Mouse (Mus musculus): ENCODE measurements around the gene Fcgr4.

Gene Fcgr4

DNA sequence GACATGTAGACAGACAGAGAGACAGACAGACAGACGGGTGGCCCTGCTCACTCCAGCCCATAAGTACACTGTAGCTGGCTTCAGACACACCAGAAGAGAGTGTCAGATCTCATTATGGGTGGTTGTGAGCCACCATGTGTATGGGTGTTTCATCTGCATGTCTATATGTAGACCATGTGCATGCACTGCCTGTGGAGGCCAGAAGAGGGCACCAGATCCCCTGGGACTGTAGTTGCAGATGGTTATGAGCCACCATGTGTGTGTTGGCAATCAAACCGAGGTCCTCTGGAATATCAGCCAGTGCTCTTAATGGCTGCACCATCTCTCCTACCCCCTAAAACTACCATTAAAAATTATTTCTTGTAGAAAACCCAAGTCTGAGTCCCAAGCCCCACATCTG lies 11.8 kb upstream of the Fcgr4 start:
- DNase-seq (ENCODE audit: low spot score in 2 of 2) = peak in 1 of 2 experiments; percentile 68

DNA sequence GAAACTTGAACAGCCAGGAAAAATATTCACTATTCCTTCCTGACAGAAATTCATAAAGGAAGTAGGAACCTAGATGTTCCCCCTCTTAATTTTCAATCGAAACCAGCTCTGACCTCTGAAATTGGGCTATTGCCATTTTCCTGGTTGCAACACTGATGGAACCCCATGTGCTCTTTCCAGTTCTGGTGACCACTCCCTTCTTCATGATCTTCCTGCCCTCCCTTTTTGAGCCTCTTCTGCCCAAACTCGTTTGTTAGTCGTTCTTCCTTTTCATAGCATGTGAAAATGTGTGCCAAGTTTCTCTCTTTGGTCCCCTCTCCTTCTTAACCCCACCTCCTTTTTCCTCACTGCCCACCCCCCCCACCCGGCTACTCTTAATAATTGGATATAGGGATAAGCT lies 7.0 kb upstream of the Fcgr4 start:
- DNase-seq (ENCODE audit: low spot score in 2 of 2) = no peak

DNA sequence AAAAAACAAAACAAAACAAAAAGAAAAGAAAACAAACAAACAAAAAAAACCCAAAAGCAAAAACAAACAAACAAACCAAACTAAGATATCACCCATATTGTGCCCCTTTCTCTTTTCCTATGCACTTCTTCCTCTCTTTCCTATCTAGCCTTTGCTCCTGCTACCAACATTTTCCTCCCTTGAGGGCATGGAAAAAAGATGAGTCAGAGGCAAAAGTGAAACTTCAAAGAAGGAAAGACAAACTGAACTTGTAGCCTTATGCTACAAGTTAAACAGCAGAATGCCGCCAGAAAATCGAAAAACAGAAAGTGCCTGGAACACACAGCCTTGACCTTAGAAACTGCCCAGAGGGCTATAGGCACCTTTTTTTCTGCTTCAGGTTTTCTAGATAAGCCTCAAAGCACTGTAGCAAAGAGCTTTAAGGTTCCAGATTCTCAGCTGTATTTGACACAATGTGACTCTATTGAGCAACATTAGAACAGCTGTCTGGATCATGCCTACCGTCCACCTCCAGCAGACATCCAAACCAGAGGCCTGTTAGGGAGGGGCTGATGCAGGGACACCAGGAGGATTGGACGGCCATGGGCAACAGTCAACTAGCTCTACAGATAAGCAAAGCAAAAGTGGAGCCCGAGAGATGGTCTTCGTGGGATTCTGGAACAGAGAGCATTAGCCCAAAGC lies 1.9 kb upstream of the Fcgr4 start:
- no peak for DNase-seq (ENCODE audit: low spot score in 2 of 2)

DNA sequence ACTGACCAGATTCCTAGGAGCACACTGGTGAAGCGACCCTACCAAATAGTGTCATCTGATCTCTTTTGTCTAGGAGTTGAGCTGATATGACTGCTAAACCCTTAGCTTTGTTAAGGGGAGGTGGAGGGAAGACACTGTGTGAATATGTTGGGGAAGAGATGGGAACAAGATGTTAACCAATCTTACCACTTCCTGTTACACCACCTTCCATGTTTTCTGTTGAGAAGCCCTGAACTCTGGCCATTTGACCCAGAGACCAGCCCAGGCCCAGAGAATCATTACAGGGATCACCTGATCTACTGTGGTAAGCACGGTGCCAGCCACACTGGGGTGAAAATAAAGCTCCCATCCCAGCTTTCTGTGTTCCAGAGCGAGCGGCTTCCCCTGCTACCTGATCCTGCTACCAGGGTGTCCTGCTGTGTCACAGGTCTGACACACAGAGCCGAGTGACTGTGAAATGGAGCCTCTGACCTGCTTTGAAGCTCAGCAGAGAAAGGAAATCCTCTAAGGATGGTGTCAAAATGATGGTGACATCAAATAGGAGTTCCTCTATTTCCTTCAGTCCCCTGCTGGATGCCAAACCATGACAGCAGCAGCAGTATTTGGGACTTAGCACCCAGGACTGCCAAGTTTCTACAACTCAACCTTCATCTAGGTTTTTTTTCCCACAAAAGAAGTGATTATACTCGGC lies 1.1 kb upstream of the Fcgr4 start:
- DNase-seq (ENCODE audit: low spot score in 2 of 2) = no peak

- no peak for DNase-seq (ENCODE audit: low spot score in 2 of 2)
Observed at GRCm38 (mm10) chr1:171019311-171019950, 711 bp downstream of the Fcgr4 start.

GRCm38 (mm10) chr1:171031752-171032151 lies 13.0 kb downstream of the Fcgr4 start:
- no peak for DNase-seq (ENCODE audit: low spot score in 2 of 2)

DNA sequence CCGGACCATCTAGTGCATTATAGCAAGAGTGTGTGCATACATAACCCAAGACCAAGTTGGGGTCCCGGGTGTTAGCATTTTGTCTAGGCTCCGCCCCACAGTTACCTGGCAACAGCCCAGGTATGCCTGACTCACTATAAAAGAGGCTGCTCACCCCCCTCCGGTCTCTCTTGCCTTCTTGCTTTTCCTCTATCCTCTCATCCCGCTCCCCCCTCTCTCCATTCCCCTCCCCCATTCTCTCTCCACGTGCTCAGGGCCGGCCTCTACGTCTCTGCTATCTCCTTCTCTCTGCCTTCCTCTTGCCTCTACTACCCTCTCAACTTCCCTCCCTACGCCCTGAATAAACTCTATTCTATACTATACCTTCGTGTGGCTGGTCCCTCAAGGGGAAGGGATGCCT lies 14.0 kb downstream of the Fcgr4 start:
- DNase-seq (ENCODE audit: low spot score in 2 of 2) = no peak

DNA sequence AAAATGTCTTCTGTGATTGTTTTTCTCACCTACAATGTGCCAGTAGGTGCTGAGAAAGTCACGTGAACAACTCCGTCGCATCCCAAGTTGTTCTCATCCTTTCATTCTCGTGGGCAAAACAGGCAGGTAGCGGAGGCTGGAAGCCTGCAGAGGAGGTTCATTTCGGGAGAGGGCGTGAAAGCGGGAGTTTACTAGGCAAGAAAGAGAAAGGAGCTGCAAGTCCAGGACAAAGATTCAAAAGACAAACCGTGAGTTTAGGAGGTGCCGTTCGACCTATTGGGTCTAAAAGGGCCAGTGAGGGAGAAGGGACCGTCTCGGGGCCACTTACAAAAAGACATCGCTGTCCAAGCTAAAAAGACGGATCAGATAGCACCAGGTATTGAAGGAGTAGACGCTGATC lies 14.5 kb downstream of the Fcgr4 start:
- no peak for DNase-seq (ENCODE audit: low spot score in 2 of 2)

- DNase-seq (ENCODE audit: low spot score in 2 of 2) = peak; percentile 81 to 85
Observed at GRCm38 (mm10) chr1:171033756-171034155, 15.0 kb downstream of the Fcgr4 start.

- DNase-seq (ENCODE audit: low spot score in 2 of 2) = no peak
Observed at GRCm38 (mm10) chr1:171034201-171034600, 15.5 kb downstream of the Fcgr4 start.

DNA sequence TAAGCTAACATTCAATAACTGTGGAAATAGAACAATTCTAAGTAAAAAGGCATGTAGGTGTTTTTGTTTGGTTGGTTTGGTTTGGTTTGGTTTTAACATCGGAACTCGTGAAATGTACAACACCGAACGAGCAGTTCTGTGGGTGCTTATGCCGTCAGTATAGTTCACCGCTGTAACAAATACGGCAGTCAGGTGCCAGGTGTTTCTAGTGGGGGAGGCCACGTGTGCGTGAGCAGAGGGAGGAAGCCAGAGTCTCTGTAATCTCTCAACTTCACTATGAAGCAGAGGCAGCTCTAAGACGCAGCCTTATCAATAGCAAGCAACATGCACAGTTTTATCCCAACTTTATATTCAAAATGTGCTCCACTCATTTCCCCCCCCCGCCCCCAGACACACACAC lies 16.9 kb downstream of the Fcgr4 start:
- no peak for DNase-seq (ENCODE audit: low spot score in 2 of 2)

GRCm38 (mm10) chr1:171036550-171037324 lies 18.0 kb downstream of the Fcgr4 start:
- DNase-seq (ENCODE audit: low spot score in 2 of 2) = peak; percentile 78 to 84

DNA sequence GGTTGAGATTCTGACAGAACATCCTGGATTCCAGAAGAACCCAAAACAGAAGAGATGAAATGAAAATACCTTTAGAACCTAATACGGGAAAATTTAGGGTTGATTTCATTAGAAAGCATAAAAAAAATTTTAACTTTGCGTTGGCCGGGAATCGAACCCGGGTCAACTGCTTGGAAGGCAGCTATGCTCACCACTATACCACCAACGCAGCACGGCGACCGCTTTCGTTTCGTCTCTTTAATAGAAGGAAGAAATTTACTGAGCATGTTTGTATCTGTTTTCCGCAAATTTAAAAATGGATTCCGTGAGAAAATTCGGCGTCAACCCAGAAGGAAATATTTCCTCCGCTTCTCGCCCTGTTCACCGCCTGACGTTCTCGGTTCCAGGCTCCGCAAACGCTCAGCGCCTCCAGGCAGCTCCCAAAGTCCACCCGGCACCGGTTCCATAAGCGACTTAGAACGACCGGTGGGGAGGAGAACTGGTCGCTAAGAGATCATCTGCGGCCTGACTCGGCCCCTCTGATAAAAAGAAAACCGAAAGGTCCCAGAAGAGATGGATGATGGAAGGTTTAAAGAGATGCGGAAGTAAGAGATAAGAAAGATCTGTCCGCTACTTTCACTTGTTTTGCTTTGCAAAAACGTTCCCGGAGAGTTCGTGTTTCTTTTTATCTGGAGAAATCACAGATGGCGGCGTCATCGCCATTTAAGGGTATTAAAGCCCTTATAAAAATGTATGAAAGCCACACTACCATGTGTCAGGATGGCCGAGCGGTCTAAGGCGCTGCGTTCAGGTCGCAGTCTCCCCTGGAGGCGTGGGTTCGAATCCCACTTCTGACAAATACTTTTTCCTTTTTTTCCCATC lies 19.4 kb downstream of the Fcgr4 start:
- peak; percentile 83 to 88 for DNase-seq (ENCODE audit: low spot score in 2 of 2)

DNA sequence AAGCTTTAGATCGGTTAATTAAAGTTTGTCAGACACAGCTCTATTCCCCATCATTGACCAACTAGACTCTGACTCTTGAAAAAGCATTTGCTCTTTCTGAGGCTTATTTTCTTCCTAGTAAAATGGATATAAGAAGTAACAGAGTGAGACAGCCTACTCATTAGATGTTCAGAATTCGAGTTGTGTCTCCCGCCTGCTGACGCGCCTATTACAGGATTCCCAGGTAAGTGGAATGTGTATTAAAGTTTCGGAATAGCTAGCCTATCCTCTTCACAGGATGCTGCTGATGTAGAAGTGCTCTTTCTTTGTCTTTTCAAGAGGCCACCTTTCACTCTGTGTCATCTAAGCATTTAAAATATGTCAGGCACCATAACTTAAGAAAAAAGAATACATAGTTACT lies 20.4 kb downstream of the Fcgr4 start:
- DNase-seq (ENCODE audit: low spot score in 2 of 2) = no peak

DNA sequence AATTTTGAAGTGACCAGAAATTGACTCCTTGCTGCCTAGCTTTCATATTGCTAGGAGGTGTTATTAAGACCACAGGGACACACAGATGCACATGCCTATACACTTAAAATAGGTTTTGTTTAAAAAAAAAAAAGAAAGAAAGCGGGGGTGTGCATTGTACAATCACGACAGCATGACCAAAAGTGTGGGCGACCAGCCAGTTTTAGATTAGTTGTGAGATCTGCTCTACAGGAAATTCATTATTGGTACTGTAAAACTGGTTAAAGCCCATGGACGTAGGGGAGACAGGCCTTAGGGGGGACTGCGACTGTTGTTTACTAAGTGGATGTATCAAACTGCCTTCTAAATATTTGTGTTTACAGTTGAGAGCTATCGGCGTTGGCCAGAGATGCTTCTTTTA lies 21.2 kb downstream of the Fcgr4 start:
- DNase-seq (ENCODE audit: low spot score in 2 of 2) = no peak

- no peak for DNase-seq (ENCODE audit: low spot score in 2 of 2)
Observed at GRCm38 (mm10) chr1:171043594-171044153, 25.0 kb downstream of the Fcgr4 start.

DNA sequence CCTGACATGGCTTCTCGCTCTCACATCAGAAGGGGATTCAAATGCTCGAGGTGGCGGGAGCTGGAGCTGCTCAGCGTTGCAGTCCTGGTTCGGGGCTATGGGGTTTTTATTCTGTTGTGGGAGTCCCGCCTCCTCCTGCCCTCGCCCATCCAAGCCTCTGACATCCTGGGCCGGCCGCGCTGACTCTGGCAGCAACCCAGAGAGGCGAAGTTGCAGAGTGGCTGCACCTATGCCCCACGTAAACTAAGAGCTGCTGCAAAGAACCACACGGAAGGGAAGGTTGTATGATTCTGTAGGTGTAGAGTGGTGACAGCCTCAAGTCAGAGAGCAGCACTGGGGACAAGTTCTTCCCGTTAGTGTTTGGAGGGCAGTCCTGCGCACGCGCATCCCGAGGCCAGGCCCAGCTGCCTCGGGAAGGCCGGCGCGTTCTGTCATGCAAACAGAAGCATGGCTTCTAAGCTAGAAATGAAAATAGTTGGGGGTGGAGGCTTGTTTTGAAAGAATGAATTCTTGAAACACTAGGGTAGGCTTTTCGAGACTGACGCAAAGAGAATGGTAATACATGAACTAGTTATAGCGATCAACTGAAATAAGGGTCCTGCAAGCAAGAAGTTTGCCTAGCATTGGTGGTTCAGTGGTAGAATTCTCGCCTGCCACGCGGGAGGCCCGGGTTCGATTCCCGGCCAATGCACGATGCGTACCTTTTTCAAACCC lies 25.8 kb downstream of the Fcgr4 start:
- peak; percentile 78 to 86 for DNase-seq (ENCODE audit: low spot score in 2 of 2)

GRCm38 (mm10) chr1:171045079-171045465 lies 26.4 kb downstream of the Fcgr4 start:
- no peak for DNase-seq (ENCODE audit: low spot score in 2 of 2)

DNA sequence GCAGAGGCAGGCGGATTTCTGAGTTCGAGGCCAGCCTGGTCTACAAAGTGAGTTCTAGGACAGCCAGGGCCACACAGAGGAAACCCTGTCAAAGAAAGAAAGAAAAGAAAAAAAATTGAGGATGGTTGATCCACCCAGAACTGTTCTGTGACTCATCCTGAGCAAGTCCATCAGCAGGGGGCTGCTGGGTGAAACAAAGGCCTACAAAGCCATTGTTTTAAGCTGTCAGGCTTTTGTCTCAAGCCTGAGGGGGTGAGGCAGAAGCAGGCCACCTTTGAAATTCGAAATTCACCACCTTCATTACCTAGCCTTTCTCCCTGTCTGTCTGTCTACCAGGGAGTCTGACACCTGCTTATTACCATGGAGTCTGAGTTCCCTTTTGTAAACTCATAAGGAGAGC lies 27.8 kb downstream of the Fcgr4 start:
- DNase-seq (ENCODE audit: low spot score in 2 of 2) = no peak

GRCm38 (mm10) chr1:171049263-171049662 lies 30.5 kb downstream of the Fcgr4 start:
- DNase-seq (ENCODE audit: low spot score in 2 of 2) = no peak
